Mouse (Mus musculus) retina, embryonic 14.5 days (tissue): ENCODE measurements around the gene Babam1.

Source experiments
- DNase-seq: peaks from one replicate; pipeline ENCODE4 v3.0.0-alpha.2; 2015; ENCODE audit warnings: low spot score

Babam1 gene

GRCm38 (mm10) chr8:71381421-71381970, 15.2 kb upstream of the Babam1 start, which contains the start of gene Nr2f6:
Nr2f6 (minus strand) TSS chr8:71381960.
- DNase-seq = peak; percentile 73

- DNase-seq = peak; percentile 83
Measured at GRCm38 (mm10) chr8:71381971-71382961, 14.4 kb upstream of the Babam1 start.

GRCm38 (mm10) chr8:71383396-71383795, 13.3 kb upstream of the Babam1 start:
- DNase-seq = no peak

GRCm38 (mm10) chr8:71383860-71384259, 12.8 kb upstream of the Babam1 start:
- no peak for DNase-seq

GRCm38 (mm10) chr8:71385212-71385835, 11.3 kb upstream of the Babam1 start:
- no peak for DNase-seq

- no peak for DNase-seq
Measured at GRCm38 (mm10) chr8:71388267-71388666, 8.4 kb upstream of the Babam1 start.

- DNase-seq = no peak
Measured at GRCm38 (mm10) chr8:71391696-71392095, 5.0 kb upstream of the Babam1 start.

GRCm38 (mm10) chr8:71392391-71392790, 4.3 kb upstream of the Babam1 start:
- no peak for DNase-seq

- DNase-seq = no peak
Measured at GRCm38 (mm10) chr8:71392871-71393270, 3.8 kb upstream of the Babam1 start.

- DNase-seq = no peak
Measured at GRCm38 (mm10) chr8:71394481-71394880, 2.2 kb upstream of the Babam1 start.

- DNase-seq = no peak
Measured at GRCm38 (mm10) chr8:71395071-71395470, 1.6 kb upstream of the Babam1 start.

- DNase-seq = no peak
Measured at GRCm38 (mm10) chr8:71395629-71396028, 1.0 kb upstream of the Babam1 start, which contains the start of gene Ushbp1. Ushbp1 (minus strand) TSS chr8:71395802.

- DNase-seq = no peak
Measured at GRCm38 (mm10) chr8:71397701-71398100, 1.0 kb downstream of the Babam1 start.

GRCm38 (mm10) chr8:71400826-71401225, 4.2 kb downstream of the Babam1 start:
- no peak for DNase-seq

GRCm38 (mm10) chr8:71401454-71401853, 4.8 kb downstream of the Babam1 start:
- no peak for DNase-seq

GRCm38 (mm10) chr8:71402446-71402964, 5.8 kb downstream of the Babam1 start:
- DNase-seq = no peak

GRCm38 (mm10) chr8:71403107-71403885, 6.6 kb downstream of the Babam1 start:
- no peak for DNase-seq

GRCm38 (mm10) chr8:71404011-71404410, 7.3 kb downstream of the Babam1 start:
- DNase-seq = no peak

GRCm38 (mm10) chr8:71404951-71405351, 8.3 kb downstream of the Babam1 start:
- peak; percentile 24 for DNase-seq

- peak; percentile 98 for DNase-seq
Measured at GRCm38 (mm10) chr8:71405401-71406098, 8.9 kb downstream of the Babam1 start, which contains the start of gene Ankle1. Ankle1 (plus strand) TSS chr8:71406010.
